8 mouse cellular contexts compared by ENCODE assay signal in the genomic region with DNA sequence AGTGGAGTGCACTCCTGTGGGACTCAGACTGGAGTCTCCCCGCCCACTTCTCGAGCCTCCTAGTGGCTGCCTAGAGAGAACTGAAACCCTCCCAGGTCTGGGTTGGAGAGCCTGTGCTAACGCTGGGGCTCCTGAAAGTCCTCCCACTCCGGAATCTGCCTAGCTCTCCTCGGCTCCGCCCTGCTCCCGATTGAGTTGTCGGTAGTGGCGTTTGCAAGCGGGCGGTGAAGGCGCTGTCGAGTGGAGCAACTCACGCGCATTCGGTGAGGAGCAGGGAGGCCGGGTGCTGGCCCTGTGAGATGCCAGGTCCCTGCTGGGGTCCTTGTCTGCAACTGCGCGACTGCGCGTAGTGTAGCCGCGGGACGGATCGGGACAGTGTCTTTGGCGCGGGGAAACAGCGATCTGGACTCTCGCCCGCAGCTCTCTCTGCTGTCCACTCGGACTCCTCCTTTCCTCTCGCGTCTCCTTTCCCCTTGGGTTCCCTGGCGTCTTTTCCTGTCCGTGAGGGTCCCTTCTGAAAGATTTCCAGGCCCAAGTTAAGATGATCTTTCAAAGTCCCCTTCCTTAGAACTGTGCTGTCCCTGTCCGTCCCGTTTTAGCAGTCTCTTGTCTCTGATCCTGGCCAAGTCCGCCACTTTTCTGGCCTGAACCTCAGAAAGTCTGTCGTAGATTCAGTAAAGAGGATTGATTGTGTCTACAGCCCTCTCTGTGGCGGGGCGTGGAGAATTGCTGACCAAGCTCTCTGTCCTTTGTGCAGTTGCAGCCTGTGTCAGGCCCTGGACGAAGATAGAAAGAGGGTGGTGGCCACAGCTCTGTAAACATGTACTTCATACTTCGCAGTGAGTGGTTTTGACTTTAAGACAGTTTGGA. TPM values are rescaled to one million over a fixed set of nuclear protein-coding genes. Genes with fewer than 3 reads are reported as not detected.
DNase-seq lines count a peak whose midpoint lies in the region; ATAC-seq lines count a peak whose summit lies in the region.

No protein-coding gene starts in this region.

- peak overlapping the region; percentile 77 for H3K9ac ChIP-seq in hindbrain, embryonic 13.5 days

- WGBS in hindbrain, embryonic 13.5 days = under 1% methylated on average over 43 of the region's 43 CpGs

- H3K36me3 ChIP-seq in hindbrain, embryonic 13.5 days = peaks cover 4% of the 10 kb centered on the region

- peak overlapping the region; percentile 66 for H3K4me2 ChIP-seq in hindbrain, embryonic 13.5 days

- ATAC-seq in hindbrain, embryonic 13.5 days (ENCODE audit: low FRiP score) = peak; percentile 92

- DNase-seq in WW6 (ENCODE audit: low read depth, low spot score) = peak; percentile 71
- peak; percentile 65 to 69 for DNase-seq in cerebellum, postnatal 36 days
- peak; percentile 23 to 27 for DNase-seq in frontal cortex, postnatal 25 days (ENCODE audit: low spot score in 2 of 2)
- DNase-seq in layer of hippocampus, postnatal 36 days = peak; percentile 54 to 67
- DNase-seq in lung, postnatal 25 days (ENCODE audit: low spot score) = peak; percentile 92
- peak; percentile 48 for DNase-seq in retina, adult 2 months (ENCODE audit: low read depth, low spot score)
- DNase-seq in thymus, postnatal 25 days = peak; percentile 60

- H3K27ac ChIP-seq in hindbrain, embryonic 13.5 days = peak overlapping the region; percentile 89

- H3K27me3 ChIP-seq in hindbrain, embryonic 13.5 days = no peaks in the 10 kb centered on the region

- no peaks in the 10 kb centered on the region for H3K9me3 ChIP-seq in hindbrain, embryonic 13.5 days

- H3K4me1 ChIP-seq in hindbrain, embryonic 13.5 days (replicated peaks) = peaks cover 12% of the 10 kb centered on the region; the same call in 1 of the 2 replicates

- peak overlapping the region; percentile 46 for H3K4me3 ChIP-seq in hindbrain, embryonic 13.5 days

RNA-seq across cellular contexts. Expression of a gene that starts 26.9 kb away (rescaled TPM):
- polyA plus RNA-seq in hindbrain, embryonic 13.5 days (2015; fragmentation: Nextera tagmentation; extraction: Ambion mirVana) = 2.9 and 3.4 TPM in 2 replicates
- total RNA-seq in layer of hippocampus, postnatal 36 days (2021) = 1 to 10 TPM; 3.7 to 3.9 TPM

Comparison
In these comparisons a context has a peak if more than half of its experiments do, and no peak if none do; other contexts are left out.
1. Peak in every context shown above with its lines: DNase-seq, ATAC-seq, H3K4me3 ChIP-seq and H3K27ac ChIP-seq.
2. DNase-seq: peak in every context shown above with its lines; median percentile 92 in lung, postnatal 25 days; 71 in WW6; 67 in cerebellum, postnatal 36 days; 60 in layer of hippocampus, postnatal 36 days; 60 in thymus, postnatal 25 days; 48 in retina, adult 2 months; 25 in frontal cortex, postnatal 25 days.